Mouse (Mus musculus): ENCODE data around the gene Fam53b.

Gene Fam53b

GRCm38 (mm10) chr7:132800868-132801267 lies 12.8 kb downstream of the Fam53b start:
- in situ Hi-C loops (cut with MboI; ENCODE audit: low pct_unique_long_range_greater_than_20kb in 1 of 2, low sequenced_read_pairs in 2 of 2, unreplicated experiment in 1 of 2): no loop called here

GRCm38 (mm10) chr7:132799119-132800016 lies 14.3 kb downstream of the Fam53b start:
- in situ Hi-C loops (cut with MboI; ENCODE audit: low pct_unique_long_range_greater_than_20kb in 1 of 2, low sequenced_read_pairs in 2 of 2, unreplicated experiment in 1 of 2): no loop called here

- in situ Hi-C loops (cut with MboI; ENCODE audit: low pct_unique_long_range_greater_than_20kb in 1 of 2, low sequenced_read_pairs in 2 of 2, unreplicated experiment in 1 of 2): no loop called here
These were observed 18.5 kb downstream of the Fam53b start for GRCm38 (mm10) chr7:132795141-132795540.

- in situ Hi-C loops (cut with MboI; ENCODE audit: low pct_unique_long_range_greater_than_20kb in 1 of 2, low sequenced_read_pairs in 2 of 2, unreplicated experiment in 1 of 2): no loop called here
These were observed 20.2 kb downstream of the Fam53b start for GRCm38 (mm10) chr7:132793467-132793866.

- in situ Hi-C loops (cut with MboI; ENCODE audit: low pct_unique_long_range_greater_than_20kb in 1 of 2, low sequenced_read_pairs in 2 of 2, unreplicated experiment in 1 of 2): no loop called here
These were observed 23.1 kb downstream of the Fam53b start for GRCm38 (mm10) chr7:132790447-132791219.

- in situ Hi-C loops (cut with MboI; ENCODE audit: low pct_unique_long_range_greater_than_20kb in 1 of 2, low sequenced_read_pairs in 2 of 2, unreplicated experiment in 1 of 2): no loop called here
These were observed 24.9 kb downstream of the Fam53b start for GRCm38 (mm10) chr7:132788826-132789225.

- in situ Hi-C loops (cut with MboI; ENCODE audit: low pct_unique_long_range_greater_than_20kb in 1 of 2, low sequenced_read_pairs in 2 of 2, unreplicated experiment in 1 of 2): no loop called here
These were observed 26.0 kb downstream of the Fam53b start for GRCm38 (mm10) chr7:132787496-132788190.

GRCm38 (mm10) chr7:132787022-132787421 lies 26.7 kb downstream of the Fam53b start:
- in situ Hi-C loops (cut with MboI; ENCODE audit: low pct_unique_long_range_greater_than_20kb in 1 of 2, low sequenced_read_pairs in 2 of 2, unreplicated experiment in 1 of 2): no loop called here

GRCm38 (mm10) chr7:132786522-132786921 lies 27.2 kb downstream of the Fam53b start:
- in situ Hi-C loops (cut with MboI; ENCODE audit: low pct_unique_long_range_greater_than_20kb in 1 of 2, low sequenced_read_pairs in 2 of 2, unreplicated experiment in 1 of 2): no loop called here

- in situ Hi-C loops (cut with MboI; ENCODE audit: low pct_unique_long_range_greater_than_20kb in 1 of 2, low sequenced_read_pairs in 2 of 2, unreplicated experiment in 1 of 2): no loop called here
These were observed 27.7 kb downstream of the Fam53b start for GRCm38 (mm10) chr7:132786011-132786410.

- in situ Hi-C loops (cut with MboI; ENCODE audit: low pct_unique_long_range_greater_than_20kb in 1 of 2, low sequenced_read_pairs in 2 of 2, unreplicated experiment in 1 of 2): no loop called here
These were observed 29.6 kb downstream of the Fam53b start for GRCm38 (mm10) chr7:132784101-132784500.

- in situ Hi-C loops (cut with MboI; ENCODE audit: low pct_unique_long_range_greater_than_20kb in 1 of 2, low sequenced_read_pairs in 2 of 2, unreplicated experiment in 1 of 2): no loop called here
These were observed 31.8 kb downstream of the Fam53b start for GRCm38 (mm10) chr7:132781850-132782249.

- in situ Hi-C loops (cut with MboI; ENCODE audit: low pct_unique_long_range_greater_than_20kb in 1 of 2, low sequenced_read_pairs in 2 of 2, unreplicated experiment in 1 of 2): no loop called here
These were observed 32.4 kb downstream of the Fam53b start for GRCm38 (mm10) chr7:132781130-132781814.

- in situ Hi-C loops (cut with MboI; ENCODE audit: low pct_unique_long_range_greater_than_20kb in 1 of 2, low sequenced_read_pairs in 2 of 2, unreplicated experiment in 1 of 2): no loop called here
These were observed 33.1 kb downstream of the Fam53b start for GRCm38 (mm10) chr7:132780611-132781010.

GRCm38 (mm10) chr7:132778630-132779029 lies 35.1 kb downstream of the Fam53b start:
- in situ Hi-C loops (cut with MboI; ENCODE audit: low pct_unique_long_range_greater_than_20kb in 1 of 2, low sequenced_read_pairs in 2 of 2, unreplicated experiment in 1 of 2): no loop called here

GRCm38 (mm10) chr7:132777728-132778453 lies 35.8 kb downstream of the Fam53b start:
- in situ Hi-C loops (cut with MboI; ENCODE audit: low pct_unique_long_range_greater_than_20kb in 1 of 2, low sequenced_read_pairs in 2 of 2, unreplicated experiment in 1 of 2): no loop called here

GRCm38 (mm10) chr7:132777117-132777516 lies 36.6 kb downstream of the Fam53b start:
- in situ Hi-C loops (cut with MboI; ENCODE audit: low pct_unique_long_range_greater_than_20kb in 1 of 2, low sequenced_read_pairs in 2 of 2, unreplicated experiment in 1 of 2): no loop called here
